Mouse (Mus musculus): ENCODE results near the gene Gadd45g.

DNA sequence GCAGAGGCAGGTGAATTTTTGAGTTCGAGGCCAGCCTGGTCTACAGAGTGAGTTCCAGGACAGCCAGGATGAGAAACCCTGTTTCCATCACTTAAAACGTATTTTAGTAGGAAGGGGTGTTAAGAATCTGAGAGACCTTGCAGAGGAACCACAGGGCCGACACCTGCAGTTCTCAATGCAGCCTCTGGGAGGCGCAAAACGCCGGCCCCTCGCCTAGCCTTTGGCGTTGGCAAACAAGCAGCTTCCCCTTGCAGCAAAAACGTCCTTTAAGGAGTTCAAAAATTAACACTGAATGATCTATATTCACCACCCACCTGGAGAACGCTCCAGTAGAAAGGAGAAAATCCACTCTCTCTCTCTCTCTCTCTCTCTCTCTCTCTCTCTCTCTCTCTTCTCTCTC, 1.8 kb upstream of the Gadd45g start:
- TF ChIP-seq GATA1 (IDR thresholded peaks at IDR 0.05; ENCODE audit: borderline replicate concordance, low read length) (no peak), FLI1 (IDR thresholded peaks at IDR 0.05; ENCODE audit: low read length) (no peak)
